Mouse (Mus musculus): ENCODE measurements around the gene Gm9125. TPM values are rescaled to one million over a fixed set of nuclear protein-coding genes. Genes with fewer than 3 reads are reported as not detected.
"Not testable (repeated sequence)": the region's sequence is repeated elsewhere in the genome, so short reads cannot be mapped to it uniquely, and the experiment has no call there.

Gene Gm9125
- not detected in 2 replicates for polyA plus RNA-seq (2012; ENCODE audit: insufficient read depth, low replicate concordance)

DNA sequence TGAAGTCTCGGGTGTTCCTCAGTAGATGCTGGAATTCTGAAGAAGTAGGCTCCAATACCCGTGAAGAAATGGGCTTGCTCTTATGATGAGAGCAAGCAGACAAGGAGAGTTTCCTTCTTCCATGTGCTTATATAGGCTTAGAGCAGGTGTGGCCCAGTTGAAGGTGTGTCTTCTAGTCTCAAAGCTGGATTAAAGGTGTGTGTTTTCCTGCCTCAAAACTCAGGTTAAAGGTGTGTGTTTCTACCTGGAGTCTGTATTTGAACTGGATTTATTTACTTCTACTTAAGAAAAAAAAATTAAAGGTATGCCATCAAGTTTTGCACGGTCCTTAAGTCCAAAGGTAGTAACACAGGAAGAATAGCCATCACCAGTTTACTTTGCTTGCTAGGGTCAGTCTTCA is at the start of gene Gm9125:
TSS of gene Gm9125 (minus strand) at position 101 of the 400 bp plus-strand sequence.
- not testable (repeated sequence) for H3K4me3 ChIP-seq (replicated peaks); H3K4me1 ChIP-seq; H3K9me3 ChIP-seq; H3K27me3 ChIP-seq (replicated peaks); H3K36me3 ChIP-seq (replicated peaks; ENCODE audit: low read length)

DNA sequence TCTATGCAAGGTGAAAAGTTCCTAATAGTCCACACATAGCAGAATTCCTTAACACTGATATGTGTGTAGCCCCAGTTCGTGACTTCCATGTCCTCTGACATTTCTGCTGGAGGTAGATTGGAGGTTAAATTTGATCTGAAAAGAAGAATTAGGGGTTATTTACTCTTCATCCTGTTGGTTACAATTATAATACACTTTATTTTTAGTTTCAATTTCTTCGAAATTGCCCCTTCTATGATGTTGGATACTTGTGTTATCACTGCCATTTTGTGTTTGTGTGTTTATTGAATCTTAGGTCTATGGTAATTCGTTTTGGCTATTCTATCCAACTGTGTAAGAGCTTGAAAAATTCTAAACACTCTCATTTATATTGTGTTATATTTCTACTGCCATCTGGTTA is 17.9 kb upstream of the Gm9125 start, which contains the start of gene Gm10697:
TSS of gene Gm10697 (minus strand) at position 101 of the 400 bp plus-strand sequence.
- not testable (repeated sequence) for H3K36me3 ChIP-seq (replicated peaks; ENCODE audit: low read length); H3K27me3 ChIP-seq (replicated peaks); H3K4me1 ChIP-seq; H3K4me3 ChIP-seq (replicated peaks); H3K9me3 ChIP-seq

DNA sequence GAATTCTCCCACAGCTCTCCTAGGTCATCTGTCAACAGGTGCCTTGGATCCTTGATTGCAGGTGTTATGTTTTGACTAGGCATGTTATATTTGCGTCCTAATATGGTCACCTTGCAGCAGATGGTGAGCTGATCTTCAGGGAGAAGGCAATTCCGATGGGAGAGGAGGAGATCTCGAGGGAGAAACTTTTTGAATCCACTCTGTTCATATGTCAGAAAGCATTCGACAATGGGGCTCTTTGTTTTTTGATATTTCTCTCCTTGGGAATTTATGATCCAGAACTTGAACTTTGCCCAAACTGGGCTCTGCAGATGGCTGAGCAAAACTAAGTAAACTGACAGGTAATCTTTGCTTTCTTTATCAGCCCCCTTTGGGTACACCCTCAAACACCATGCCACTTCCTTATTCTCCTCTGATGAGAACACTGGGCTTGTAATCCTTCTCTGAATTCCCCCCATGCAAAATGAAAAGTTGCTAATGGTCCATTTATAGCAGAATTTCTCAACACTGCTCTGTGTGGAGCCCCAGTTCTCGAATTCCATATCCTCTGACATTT is 5.0 kb downstream of the Gm9125 start:
- H3K27me3 ChIP-seq (replicated peaks); H3K4me3 ChIP-seq (replicated peaks); H3K9me3 ChIP-seq; H3K36me3 ChIP-seq (replicated peaks; ENCODE audit: low read length); H3K4me1 ChIP-seq: not testable (repeated sequence)

DNA sequence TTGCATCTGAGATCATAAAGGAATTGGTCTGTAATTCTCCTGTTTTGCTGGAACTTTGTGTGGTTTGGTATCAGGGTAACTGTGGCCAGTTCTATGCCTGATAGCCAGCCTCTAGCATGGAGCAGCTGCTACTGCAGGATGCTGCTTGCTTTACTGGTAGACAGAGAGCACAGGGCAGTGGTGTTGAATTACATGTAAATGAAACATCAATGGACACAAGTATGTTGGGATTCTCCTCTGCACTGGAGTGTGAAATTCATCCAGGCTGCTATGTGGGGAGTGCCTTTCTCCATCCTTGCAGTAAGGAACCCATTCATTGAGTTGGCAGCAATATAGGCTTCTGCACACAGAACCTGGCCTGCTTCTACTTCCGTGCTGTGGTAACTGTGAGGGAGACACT is 16.4 kb downstream of the Gm9125 start:
- H3K9me3 ChIP-seq; H3K36me3 ChIP-seq (replicated peaks; ENCODE audit: low read length); H3K27me3 ChIP-seq (replicated peaks); H3K4me1 ChIP-seq; H3K4me3 ChIP-seq (replicated peaks): not testable (repeated sequence)

DNA sequence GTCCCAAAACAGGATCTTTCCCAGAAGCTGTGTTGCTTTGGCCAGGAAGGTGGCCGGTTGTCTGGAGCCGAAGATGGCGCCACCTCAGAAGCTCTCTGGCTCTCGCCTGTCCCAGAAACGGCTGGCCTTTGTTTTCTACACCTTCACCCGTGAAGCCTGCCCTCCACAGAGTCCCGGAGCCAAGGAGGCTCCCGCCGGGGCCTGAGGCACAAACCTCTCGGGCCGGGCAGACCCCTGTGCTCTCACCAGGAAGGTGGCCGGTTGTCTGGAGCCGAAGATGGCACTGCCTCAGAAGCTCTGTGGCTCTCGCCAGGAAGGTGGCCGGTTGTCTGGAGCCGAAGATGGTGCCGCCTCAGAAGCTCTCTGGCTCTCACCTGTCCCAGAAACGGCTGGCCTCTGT is 20.3 kb downstream of the Gm9125 start:
- H3K36me3 ChIP-seq (replicated peaks; ENCODE audit: low read length); H3K27me3 ChIP-seq (replicated peaks); H3K9me3 ChIP-seq; H3K4me3 ChIP-seq (replicated peaks); H3K4me1 ChIP-seq: not testable (repeated sequence)

Other genes with a start within 250 kb of the Gm9125 start
- gene Tdpoz3, start 228.9 kb downstream of the Gm9125 start, polyA plus RNA-seq (2012; ENCODE audit: insufficient read depth, low replicate concordance), result not detected in 2 replicates
- gene Gm9117, start 111.3 kb downstream of the Gm9125 start, polyA plus RNA-seq (2012; ENCODE audit: insufficient read depth, low replicate concordance), result not detected in 2 replicates
- gene Tdpoz5, start 93.6 kb downstream of the Gm9125 start, polyA plus RNA-seq (2012; ENCODE audit: insufficient read depth, low replicate concordance), result not detected in 2 replicates
- not detected in 2 replicates for gene Gm10697, start 17.8 kb upstream of the Gm9125 start, polyA plus RNA-seq (2012; ENCODE audit: insufficient read depth, low replicate concordance)
- 1.5 TPM in 1 of 2 replicates, not detected in the other for gene Gm10696, start 123.3 kb upstream of the Gm9125 start, polyA plus RNA-seq (2012; ENCODE audit: insufficient read depth, low replicate concordance)
- not detected in 2 replicates for gene Gm5286, start 141.8 kb upstream of the Gm9125 start, polyA plus RNA-seq (2012; ENCODE audit: insufficient read depth, low replicate concordance)
- not detected in 2 replicates for gene Gm4778, start 209.2 kb upstream of the Gm9125 start, polyA plus RNA-seq (2012; ENCODE audit: insufficient read depth, low replicate concordance)